Mouse (Mus musculus): ENCODE measurements around the gene Actr8. TPM values are rescaled to one million over a fixed set of nuclear protein-coding genes. Genes with fewer than 3 reads are reported as not detected.

The Actr8 gene
- total RNA-seq, 2 experiments from 2014 or later = 25.5 to 35.6 TPM

GRCm38 (mm10) chr14:30027378-30027777, 49.2 kb downstream of the Actr8 start:
- ATAC-seq (replicated peaks; ENCODE audit: poor library complexity, severe bottlenecking) = peak; percentile 63

- ATAC-seq (replicated peaks; ENCODE audit: poor library complexity, severe bottlenecking) = peak; percentile 62
Measured at GRCm38 (mm10) chr14:30033405-30033804, 55.3 kb downstream of the Actr8 start.

- ATAC-seq (replicated peaks; ENCODE audit: poor library complexity, severe bottlenecking) = no peak
Measured at GRCm38 (mm10) chr14:30038431-30038830, 60.3 kb downstream of the Actr8 start.

- ATAC-seq (replicated peaks; ENCODE audit: poor library complexity, severe bottlenecking) = no peak
Measured at GRCm38 (mm10) chr14:30039413-30039812, 61.3 kb downstream of the Actr8 start.

GRCm38 (mm10) chr14:30041836-30042235, 63.7 kb downstream of the Actr8 start:
- ATAC-seq (replicated peaks; ENCODE audit: poor library complexity, severe bottlenecking) = no peak

- peak; percentile 89 for ATAC-seq (replicated peaks; ENCODE audit: poor library complexity, severe bottlenecking)
Measured at GRCm38 (mm10) chr14:30043356-30043940, 65.3 kb downstream of the Actr8 start.

- no peak for ATAC-seq (replicated peaks; ENCODE audit: poor library complexity, severe bottlenecking)
Measured at GRCm38 (mm10) chr14:30045239-30045638, 67.1 kb downstream of the Actr8 start.

GRCm38 (mm10) chr14:30045704-30046220, 67.6 kb downstream of the Actr8 start:
- ATAC-seq (replicated peaks; ENCODE audit: poor library complexity, severe bottlenecking) = no peak

- ATAC-seq (replicated peaks; ENCODE audit: poor library complexity, severe bottlenecking) = no peak
Measured at GRCm38 (mm10) chr14:30046976-30047375, 68.8 kb downstream of the Actr8 start.

GRCm38 (mm10) chr14:30048049-30048448, 69.9 kb downstream of the Actr8 start:
- ATAC-seq (replicated peaks; ENCODE audit: poor library complexity, severe bottlenecking) = no peak

- ATAC-seq (replicated peaks; ENCODE audit: poor library complexity, severe bottlenecking) = no peak
Measured at GRCm38 (mm10) chr14:30050280-30050679, 72.1 kb downstream of the Actr8 start.

GRCm38 (mm10) chr14:30054922-30055321, 76.8 kb downstream of the Actr8 start:
- peak; percentile 72 for ATAC-seq (replicated peaks; ENCODE audit: poor library complexity, severe bottlenecking)

Other genes with a start within 250 kb of the Actr8 start
- 98.9 and 114 TPM in 2 replicates for gene Selenok, start 10.0 kb upstream of the Actr8 start, total RNA-seq (2014; fragmentation: Nextera tagmentation)
- gene Selenok, start 10.0 kb upstream of the Actr8 start, total RNA-seq (2017) = 189 and 222 TPM in 2 replicates
- gene Il17rb, start 30.6 kb downstream of the Actr8 start, total RNA-seq (2014; fragmentation: Nextera tagmentation) = 4.0 and 13.5 TPM in 2 replicates
- gene Il17rb, start 30.6 kb downstream of the Actr8 start, total RNA-seq (2017) = 5.2 and 7.2 TPM in 2 replicates
- 95.5 and 110 TPM in 2 replicates for gene Chdh, start 30.7 kb downstream of the Actr8 start, total RNA-seq (2014; fragmentation: Nextera tagmentation)
- gene Chdh, start 30.7 kb downstream of the Actr8 start, total RNA-seq (2017) = 95.6 and 95.7 TPM in 2 replicates